8 mouse cellular contexts compared by ENCODE assay signal in genomic region chr11:51856616-51857080, GRCm38 (mm10). TPM values are rescaled to one million over a fixed set of nuclear protein-coding genes. Genes with fewer than 3 reads are reported as not detected.
DNase-seq lines count a peak whose midpoint lies in the region; ATAC-seq and TF ChIP-seq lines count a peak whose summit lies in the region.

No protein-coding gene starts in this region.

- no peak; the same call in 1 of the 2 replicates for TF ChIP-seq POLR2A in spleen, adult 2 months (IDR thresholded peaks at IDR 0.05; ENCODE audit: low read depth, low read length)

- no peak for TF ChIP-seq CTCF in spleen, adult 2 months (IDR thresholded peaks at IDR 0.05; ENCODE audit: extremely low read depth, insufficient read depth, insufficient read length, insufficient replicate concordance)

- no peaks in the 10 kb centered on the region for H3K27me3 ChIP-seq in embryonic facial prominence, embryonic 15.5 days
- H3K27me3 ChIP-seq in heart, embryonic 11.5 days (ENCODE audit: control insufficient read depth, insufficient read depth, low read length): peaks cover 13% of the 10 kb centered on the region
- peaks cover 18% of the 10 kb centered on the region for H3K27me3 ChIP-seq in kidney, embryonic 16.5 days (ENCODE audit: insufficient read depth, low read length)
- H3K27me3 ChIP-seq in limb, embryonic 15.5 days: 0 out of 2 replicates have a peak, but pooled peaks cover 2% of the 10 kb centered on the region
- peaks cover 37% of the 10 kb centered on the region for H3K27me3 ChIP-seq in midbrain, embryonic 13.5 days
- H3K27me3 ChIP-seq in spleen, adult 2 months (ENCODE audit: control insufficient read depth, insufficient read depth, low read length): no peaks in the 10 kb centered on the region

- no peaks in the 10 kb centered on the region for H3K9me3 ChIP-seq in embryonic facial prominence, embryonic 15.5 days (replicated peaks)
- no peaks in the 10 kb centered on the region for H3K9me3 ChIP-seq in heart, embryonic 11.5 days (replicated peaks; ENCODE audit: control insufficient read depth, low read length)
- H3K9me3 ChIP-seq in kidney, embryonic 16.5 days (ENCODE audit: low read length): no peaks in the 10 kb centered on the region
- no peaks in the 10 kb centered on the region for H3K9me3 ChIP-seq in limb, embryonic 15.5 days
- no peaks in the 10 kb centered on the region for H3K9me3 ChIP-seq in midbrain, embryonic 13.5 days

- peaks cover 34% of the 10 kb centered on the region for H3K4me1 ChIP-seq in embryonic facial prominence, embryonic 15.5 days
- peaks cover 8% of the 10 kb centered on the region for H3K4me1 ChIP-seq in heart, embryonic 11.5 days (ENCODE audit: control insufficient read depth, insufficient read depth, low read length)
- H3K4me1 ChIP-seq in kidney, embryonic 16.5 days (ENCODE audit: insufficient read depth, low read length): peaks cover 28% of the 10 kb centered on the region
- peaks cover 52% of the 10 kb centered on the region for H3K4me1 ChIP-seq in limb, embryonic 15.5 days
- peaks cover 38% of the 10 kb centered on the region for H3K4me1 ChIP-seq in midbrain, embryonic 13.5 days (replicated peaks)
- H3K4me1 ChIP-seq in spleen, adult 2 months (ENCODE audit: control insufficient read depth, insufficient read depth, insufficient read length): peaks cover 7% of the 10 kb centered on the region; the same call in 1 of the 2 replicates

- H3K27ac ChIP-seq in embryonic facial prominence, embryonic 15.5 days (replicated peaks): peak overlapping the region; percentile 98
- peak overlapping the region; percentile 50 for H3K27ac ChIP-seq in heart, embryonic 11.5 days (ENCODE audit: low read depth, low read length)
- peak overlapping the region; percentile 79; the same call in 1 of the 2 replicates for H3K27ac ChIP-seq in kidney, embryonic 16.5 days (ENCODE audit: low read length)
- peak overlapping the region; percentile 97 for H3K27ac ChIP-seq in limb, embryonic 15.5 days
- H3K27ac ChIP-seq in midbrain, embryonic 13.5 days: no peak overlapping the region
- peak overlapping the region; percentile 98 for H3K27ac ChIP-seq in spleen, adult 2 months (ENCODE audit: insufficient read depth, low read length)

- peak overlapping the region; percentile 77 for H3K9ac ChIP-seq in embryonic facial prominence, embryonic 15.5 days
- H3K9ac ChIP-seq in heart, embryonic 11.5 days (ENCODE audit: low read depth, low read length): peak overlapping the region; percentile 40
- peak overlapping the region; percentile 76 for H3K9ac ChIP-seq in kidney, embryonic 16.5 days (replicated peaks; ENCODE audit: low read length)
- peak overlapping the region; percentile 76 for H3K9ac ChIP-seq in limb, embryonic 15.5 days
- peak overlapping the region; percentile 75 for H3K9ac ChIP-seq in midbrain, embryonic 13.5 days (replicated peaks)

- peak; percentile 64 for DNase-seq in adrenal gland, postnatal 25 days
- DNase-seq in spleen, adult 2 months (ENCODE audit: low read depth in 1 of 2, low spot score in 2 of 2): peak in 1 of 2 experiments; percentile 60
- DNase-seq in MN1 (ENCODE audit: low spot score): no peak

- peak overlapping the region; percentile 78 for H3K4me3 ChIP-seq in embryonic facial prominence, embryonic 15.5 days (replicated peaks)
- peak overlapping the region; percentile 60 for H3K4me3 ChIP-seq in heart, embryonic 11.5 days (ENCODE audit: low read depth, low read length)
- H3K4me3 ChIP-seq in kidney, embryonic 16.5 days (ENCODE audit: low read length): peak overlapping the region; percentile 71
- peak overlapping the region; percentile 77 for H3K4me3 ChIP-seq in limb, embryonic 15.5 days
- H3K4me3 ChIP-seq in midbrain, embryonic 13.5 days (replicated peaks): peak overlapping the region; percentile 68
- H3K4me3 ChIP-seq in spleen, adult 2 months (ENCODE audit: extremely low read depth, insufficient read depth, insufficient read length): peak overlapping the region; percentile 94

- peak overlapping the region; percentile 82 for H3K4me2 ChIP-seq in embryonic facial prominence, embryonic 15.5 days (replicated peaks)
- H3K4me2 ChIP-seq in heart, embryonic 11.5 days: peak overlapping the region; percentile 92
- peak overlapping the region; percentile 97 for H3K4me2 ChIP-seq in kidney, embryonic 16.5 days (replicated peaks; ENCODE audit: low read depth, low read length)
- peak overlapping the region; percentile 96 for H3K4me2 ChIP-seq in limb, embryonic 15.5 days
- H3K4me2 ChIP-seq in midbrain, embryonic 13.5 days (replicated peaks): peak overlapping the region; percentile 100

- WGBS in embryonic facial prominence, embryonic 15.5 days: under 1% methylated on average over 41 of the region's 41 CpGs
- WGBS in heart, embryonic 11.5 days (ENCODE audit: insufficient replicate concordance): under 1% methylated on average over 34 of the region's 41 CpGs
- under 1% methylated on average over 41 of the region's 41 CpGs for WGBS in kidney, embryonic 16.5 days
- under 1% methylated on average over 39 of the region's 41 CpGs for WGBS in limb, embryonic 15.5 days
- under 1% methylated on average over 41 of the region's 41 CpGs for WGBS in midbrain, embryonic 13.5 days
- 1% methylated on average over 41 of the region's 41 CpGs for WGBS in spleen, adult 2 months

- ATAC-seq in embryonic facial prominence, embryonic 15.5 days (ENCODE audit: insufficient number of reproducible peaks, low FRiP score, low TSS enrichment, low read depth): no peak
- ATAC-seq in heart, embryonic 11.5 days (replicated peaks; ENCODE audit: insufficient number of reproducible peaks, low FRiP score, low TSS enrichment): no peak
- peak; percentile 13; the same call in 1 of the 2 replicates for ATAC-seq in kidney, embryonic 16.5 days (ENCODE audit: low FRiP score, low TSS enrichment)
- no peak for ATAC-seq in limb, embryonic 15.5 days (ENCODE audit: insufficient number of reproducible peaks, low FRiP score, low TSS enrichment, low read depth)
- peak; percentile 28; the same call in 1 of the 2 replicates for ATAC-seq in midbrain, embryonic 13.5 days

- H3K36me3 ChIP-seq in embryonic facial prominence, embryonic 15.5 days: no peaks in the 10 kb centered on the region
- no peaks in the 10 kb centered on the region for H3K36me3 ChIP-seq in heart, embryonic 11.5 days (ENCODE audit: control insufficient read depth, insufficient read depth, low read length)
- H3K36me3 ChIP-seq in kidney, embryonic 16.5 days (ENCODE audit: insufficient read depth, low read length): no peaks in the 10 kb centered on the region
- H3K36me3 ChIP-seq in limb, embryonic 15.5 days: no peaks in the 10 kb centered on the region
- no peaks in the 10 kb centered on the region for H3K36me3 ChIP-seq in midbrain, embryonic 13.5 days
- no peaks in the 10 kb centered on the region for H3K36me3 ChIP-seq in spleen, adult 2 months (ENCODE audit: control insufficient read depth, insufficient read depth, low read length)

RNA-seq across cellular contexts. Expression of gene Jade2, which starts 0.8 kb away (rescaled TPM):
- 16.3 and 19.8 TPM in 2 replicates for total RNA-seq in adrenal gland, postnatal 25 days (2021)
- 2.5 and 2.6 TPM in 2 replicates for polyA plus RNA-seq in embryonic facial prominence, embryonic 15.5 days (2015; fragmentation: Nextera tagmentation; extraction: Ambion mirVana)
- 0.21 and 0.46 TPM in 2 replicates for polyA plus RNA-seq in heart, embryonic 11.5 days (2014; fragmentation: Nextera tagmentation; extraction: Ambion mirVana)
- polyA plus RNA-seq in kidney, embryonic 16.5 days (2015; fragmentation: Nextera tagmentation; extraction: Ambion mirVana): 0.87 and 1.1 TPM in 2 replicates
- polyA plus RNA-seq in limb, embryonic 15.5 days (2015; fragmentation: Nextera tagmentation; extraction: Ambion mirVana): 1.8 and 1.9 TPM in 2 replicates
- polyA plus RNA-seq in midbrain, embryonic 13.5 days (2015; fragmentation: Nextera tagmentation; extraction: Ambion mirVana): 0.31 and 0.32 TPM in 2 replicates
- polyA plus RNA-seq in spleen, adult 2 months (2012; rRNA removed): 24.8 and 27.2 TPM in 2 replicates

Comparison
In these comparisons a context has a peak if more than half of its experiments do, and no peak if none do; other contexts are left out.
1. ATAC-seq: peak in kidney, embryonic 16.5 days (single experiment) and midbrain, embryonic 13.5 days (single experiment); none in embryonic facial prominence, embryonic 15.5 days (single experiment), heart, embryonic 11.5 days (single experiment) and limb, embryonic 15.5 days (single experiment).
2. Peak in every context shown above with its lines, with median percentiles within 50 percentile points of each other: H3K4me2 ChIP-seq, H3K4me3 ChIP-seq and H3K9ac ChIP-seq.